Mouse (Mus musculus) hindbrain, embryonic 10.5 days (tissue): ENCODE data around the gene Pard3b. TPM values are rescaled to one million over a fixed set of nuclear protein-coding genes. Genes with fewer than 3 reads are reported as not detected.
A peak's percentile ranks its signal among the peaks of the same experiment; 100 is the strongest.

Experiments used
- DNase-seq: peaks from one replicate; pipeline ENCODE4 v3.0.0-alpha.2; 2017; ENCODE audit warnings: low spot score
- H3K27ac ChIP-seq: fragments of 300-500 bp; sonication (generic); 2 replicates; pipeline ENCODE4 v1.5.1; 2016; ENCODE audit warnings: mild to moderate bottlenecking, moderate library complexity
- H3K27me3 ChIP-seq: fragments of 300-500 bp; sonication (generic); 2 replicates; pipeline ENCODE4 v1.6.1; 2016; ENCODE audit warnings: mild to moderate bottlenecking; ENCODE audit not compliant: poor library complexity, insufficient read depth, severe bottlenecking
- H3K36me3 ChIP-seq: fragments of 300-500 bp; sonication (generic); 2 replicates; pipeline ENCODE4 v1.6.1; 2016; ENCODE audit warnings: mild to moderate bottlenecking, moderate library complexity
- H3K4me1 ChIP-seq: fragments of 300-500 bp; sonication (generic); replicated peaks from 2 replicates; pipeline ENCODE4 v1.6.1; 2016; ENCODE audit warnings: mild to moderate bottlenecking
- H3K4me3 ChIP-seq: fragments of 300-500 bp; sonication (generic); 2 replicates; pipeline ENCODE4 v1.5.1; 2016; ENCODE audit warnings: mild to moderate bottlenecking, moderate library complexity
- H3K9me3 ChIP-seq: fragments of 300-500 bp; sonication (generic); 2 replicates; pipeline ENCODE4 v1.6.1; 2016; ENCODE audit warnings: mild to moderate bottlenecking, moderate library complexity
- WGBS: fragments of 180-500 bp; shearing (Covaris S2); methylation state at CpG from one replicate; pipeline ENCODE4 v1.1.7; 2016; 5-methylcytosine and 5-hydroxymethylcytosine counted together
- polyA plus RNA-seq: library from polyadenylated mRNA; unstranded; fragments of >200 nt; fragmentation: Nextera tagmentation; extraction: Ambion mirVana; gene quantifications from 2 replicates; pipeline ENCODE4 v1.2.1, GENCODE M21; 2016

Gene Pard3b
- polyA plus RNA-seq, 1 experiment from 2014 or later, result 12.7 TPM

DNA sequence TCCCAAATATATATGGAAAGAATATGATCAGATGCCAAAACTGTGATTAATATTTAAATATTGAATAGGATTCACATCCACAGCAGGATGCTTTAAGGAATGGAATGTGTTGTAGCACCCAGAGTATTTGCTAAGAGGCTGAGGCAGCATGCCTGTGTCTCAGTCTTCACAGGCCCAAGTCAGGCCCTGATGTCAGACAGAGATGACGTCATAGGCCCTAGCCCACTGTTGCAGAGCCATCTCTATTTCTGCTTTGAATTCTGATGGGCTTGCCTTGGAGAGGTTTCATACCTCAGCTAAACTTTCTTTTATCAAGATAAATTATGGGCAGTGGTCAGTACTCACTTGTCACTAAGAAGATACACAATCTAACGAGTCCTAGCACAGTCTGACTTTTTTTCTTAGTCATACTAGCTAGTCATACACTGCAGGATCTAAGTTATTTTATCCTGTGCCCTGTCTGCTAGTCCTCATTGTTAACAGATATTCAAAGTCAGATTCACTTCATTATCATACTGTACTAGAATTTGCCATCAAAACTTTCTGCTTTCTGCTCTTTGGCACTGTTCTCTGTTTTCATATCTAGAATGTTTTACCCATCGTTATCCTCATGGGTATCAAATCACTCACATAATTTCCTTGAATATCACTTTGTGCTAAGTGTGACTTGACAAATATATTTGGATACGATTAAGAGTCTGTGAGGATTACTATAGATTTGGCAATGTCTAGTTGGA is 264.8 kb downstream of the Pard3b start:
- H3K36me3 ChIP-seq, result no peaks in the 10 kb centered on the region
- 81% methylated on average over 4 of the region's 4 CpGs for WGBS
- H3K27ac ChIP-seq, result no peak overlapping the region
- DNase-seq, result no peak
- H3K4me1 ChIP-seq, result peaks cover 6% of the 10 kb centered on the region
- no peaks in the 10 kb centered on the region for H3K9me3 ChIP-seq
- H3K4me3 ChIP-seq, result no peak overlapping the region
- no peaks in the 10 kb centered on the region for H3K27me3 ChIP-seq

DNA sequence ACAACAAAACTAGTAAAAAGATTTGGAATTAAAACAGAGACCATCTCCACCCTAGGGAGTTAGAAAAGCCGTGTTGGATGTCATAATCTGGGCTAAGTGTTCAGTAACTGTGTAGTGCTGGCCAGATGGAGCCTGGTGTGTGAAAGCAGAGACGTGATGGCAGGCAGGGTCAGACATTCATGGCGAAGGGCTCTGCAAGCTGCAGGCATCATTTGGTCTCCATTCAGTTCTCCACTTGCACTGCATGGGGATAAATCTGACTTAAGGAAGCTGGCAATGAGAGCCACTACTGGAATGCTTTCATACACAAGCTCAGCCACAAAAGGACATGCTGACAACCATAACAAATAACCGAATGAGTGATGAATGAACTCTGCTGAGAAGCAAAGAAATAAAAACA is 265.4 kb downstream of the Pard3b start:
- H3K4me3 ChIP-seq, result no peak overlapping the region
- WGBS, result 65% methylated on average over 4 of the region's 4 CpGs
- no peak overlapping the region for H3K27ac ChIP-seq
- no peaks in the 10 kb centered on the region for H3K27me3 ChIP-seq
- H3K4me1 ChIP-seq, result peaks cover 6% of the 10 kb centered on the region
- H3K9me3 ChIP-seq, result no peaks in the 10 kb centered on the region
- H3K36me3 ChIP-seq, result no peaks in the 10 kb centered on the region
- DNase-seq, result no peak

- 0 out of 2 replicates have a peak, but pooled peaks cover 8% of the 10 kb centered on the region for H3K4me1 ChIP-seq
- H3K27ac ChIP-seq, result 0 out of 2 replicates have a peak overlapping the region, but pooled peaks have one; percentile 45
- peak; percentile 12 for DNase-seq
- H3K9me3 ChIP-seq, result no peaks in the 10 kb centered on the region
- 74% methylated on average over 2 of the region's 2 CpGs for WGBS
- no peaks in the 10 kb centered on the region for H3K27me3 ChIP-seq
- no peaks in the 10 kb centered on the region for H3K36me3 ChIP-seq
- no peak overlapping the region for H3K4me3 ChIP-seq
Measured at GRCm38 (mm10) chr1:61912931-61913330, 274.3 kb downstream of the Pard3b start.

GRCm38 (mm10) chr1:61924958-61925357 is 286.3 kb downstream of the Pard3b start:
- Histone ChIP-seq H3K27me3 (no peaks in the 10 kb centered on the region), H3K36me3 (no peaks in the 10 kb centered on the region), H3K27ac (no peak overlapping the region), H3K4me1 (peaks cover 29% of the 10 kb centered on the region), H3K9me3 (no peaks in the 10 kb centered on the region), H3K4me3 (no peak overlapping the region)
- whole genome bisulfite sequencing, result 22% methylated on average over 2 of the region's 2 CpGs
- DNase-seq, result no peak

DNA sequence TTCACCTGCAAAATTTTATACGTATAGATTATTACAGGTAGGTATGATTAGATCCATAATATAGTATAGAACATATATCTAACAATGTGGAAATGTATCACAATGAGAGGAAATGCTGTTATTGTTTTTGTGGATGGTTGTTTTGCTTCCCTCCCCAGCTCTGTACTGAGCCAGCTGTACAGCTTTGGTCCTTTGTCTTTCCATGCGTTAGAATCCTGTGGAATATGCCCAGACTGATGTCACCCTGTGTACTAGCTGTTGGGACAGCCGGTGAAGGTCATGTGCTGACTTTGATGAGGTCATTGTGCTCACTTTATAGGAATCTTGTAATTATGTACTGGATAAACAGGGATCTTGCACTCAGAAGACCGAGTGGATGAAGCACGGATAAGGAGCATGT is 286.9 kb downstream of the Pard3b start:
- peak overlapping the region; percentile 69 for H3K27ac ChIP-seq
- H3K27me3 ChIP-seq, result no peaks in the 10 kb centered on the region
- no peak for DNase-seq
- WGBS, result 66% methylated on average over 5 of the region's 5 CpGs
- H3K4me3 ChIP-seq, result no peak overlapping the region
- H3K4me1 ChIP-seq, result peaks cover 29% of the 10 kb centered on the region
- no peaks in the 10 kb centered on the region for H3K9me3 ChIP-seq
- H3K36me3 ChIP-seq, result no peaks in the 10 kb centered on the region

- 54% methylated on average over 7 of the region's 7 CpGs for WGBS
- H3K27ac ChIP-seq, result no peak overlapping the region
- no peak for DNase-seq
Measured at GRCm38 (mm10) chr1:61928131-61928761, 289.6 kb downstream of the Pard3b start.

DNA sequence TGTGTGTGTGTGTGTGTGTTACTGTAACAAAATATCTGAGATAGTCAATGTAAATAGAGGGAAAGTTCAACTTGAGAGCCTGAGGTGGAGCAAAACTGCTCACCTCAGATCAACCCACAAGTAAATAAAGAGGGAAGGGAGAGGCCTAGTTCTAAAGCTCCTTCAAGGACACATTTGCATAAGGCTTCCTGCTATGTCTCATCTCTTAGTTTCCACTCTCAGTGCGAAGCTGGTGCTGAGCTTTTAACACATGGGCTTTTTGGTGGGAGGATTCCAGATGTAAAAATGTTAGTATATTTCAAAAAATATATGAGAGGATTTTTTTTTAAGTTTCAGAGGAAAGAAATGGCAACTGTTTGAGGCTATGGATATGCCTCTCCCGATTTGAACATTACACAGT is 294.9 kb downstream of the Pard3b start:
- no peaks in the 10 kb centered on the region for H3K9me3 ChIP-seq
- no peaks in the 10 kb centered on the region for H3K36me3 ChIP-seq
- DNase-seq, result no peak
- WGBS, result 79% methylated on average over 2 of the region's 2 CpGs
- no peaks in the 10 kb centered on the region for H3K4me1 ChIP-seq
- H3K27ac ChIP-seq, result no peak overlapping the region
- no peak overlapping the region for H3K4me3 ChIP-seq
- H3K27me3 ChIP-seq, result no peaks in the 10 kb centered on the region

More at GRCm38 (mm10) chr1:61928131-61928761, 289.6 kb downstream of the Pard3b start:
- peaks cover 29% of the 10 kb centered on the region for H3K4me1 ChIP-seq
- H3K36me3 ChIP-seq, result no peaks in the 10 kb centered on the region
- no peaks in the 10 kb centered on the region for H3K27me3 ChIP-seq
- H3K9me3 ChIP-seq, result no peaks in the 10 kb centered on the region
- H3K4me3 ChIP-seq, result no peak overlapping the region

DNA sequence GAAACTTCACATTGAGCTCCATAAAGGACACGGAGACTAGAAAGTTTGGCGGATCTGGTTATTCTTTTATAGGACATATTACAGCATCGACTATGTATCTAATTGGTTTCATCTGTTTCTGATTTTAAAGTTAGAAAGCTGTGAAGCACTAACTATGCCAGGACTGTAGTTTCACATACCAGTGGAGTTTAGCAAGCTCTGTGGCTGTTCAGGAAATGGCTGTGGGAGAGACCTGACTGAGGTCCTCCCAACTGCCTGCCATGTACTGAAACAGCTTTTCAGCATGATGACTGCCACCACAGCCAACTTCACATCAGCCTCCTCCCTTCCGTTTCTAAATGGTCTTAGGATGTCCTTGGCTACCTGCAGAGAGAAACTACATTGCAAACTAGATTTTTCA is 296.1 kb downstream of the Pard3b start:
- DNase-seq, result no peak
- H3K4me1 ChIP-seq, result no peaks in the 10 kb centered on the region
- no peaks in the 10 kb centered on the region for H3K9me3 ChIP-seq
- no peaks in the 10 kb centered on the region for H3K27me3 ChIP-seq
- 88% methylated on average over 4 of the region's 4 CpGs for WGBS
- no peak overlapping the region for H3K27ac ChIP-seq
- H3K4me3 ChIP-seq, result no peak overlapping the region
- H3K36me3 ChIP-seq, result no peaks in the 10 kb centered on the region

GRCm38 (mm10) chr1:61939882-61940281 is 301.3 kb downstream of the Pard3b start:
- DNase-seq, result no peak
- no peaks in the 10 kb centered on the region for H3K27me3 ChIP-seq
- H3K27ac ChIP-seq, result no peak overlapping the region
- 91% methylated on average over 10 of the region's 10 CpGs for WGBS
- H3K4me3 ChIP-seq, result no peak overlapping the region
- H3K9me3 ChIP-seq, result peaks cover 6% of the 10 kb centered on the region; the same call in 1 of the 2 replicates
- H3K4me1 ChIP-seq, result no peaks in the 10 kb centered on the region
- H3K36me3 ChIP-seq, result no peaks in the 10 kb centered on the region

GRCm38 (mm10) chr1:61961533-61961932 is 322.9 kb downstream of the Pard3b start:
- no peaks in the 10 kb centered on the region for H3K27me3 ChIP-seq
- H3K9me3 ChIP-seq, result no peaks in the 10 kb centered on the region
- H3K4me1 ChIP-seq, result 0 out of 2 replicates have a peak, but pooled peaks cover 5% of the 10 kb centered on the region
- 89% methylated on average over 9 of the region's 9 CpGs for WGBS
- H3K4me3 ChIP-seq, result no peak overlapping the region
- H3K27ac ChIP-seq, result no peak overlapping the region
- DNase-seq, result no peak
- no peaks in the 10 kb centered on the region for H3K36me3 ChIP-seq

GRCm38 (mm10) chr1:61962571-61962970 is 323.9 kb downstream of the Pard3b start:
- no peak for DNase-seq
- H3K27me3 ChIP-seq, result no peaks in the 10 kb centered on the region
- H3K9me3 ChIP-seq, result no peaks in the 10 kb centered on the region
- no peak overlapping the region for H3K27ac ChIP-seq
- no peak overlapping the region for H3K4me3 ChIP-seq
- H3K4me1 ChIP-seq, result 0 out of 2 replicates have a peak, but pooled peaks cover 5% of the 10 kb centered on the region
- no peaks in the 10 kb centered on the region for H3K36me3 ChIP-seq
- WGBS, result 84% methylated on average over 4 of the region's 4 CpGs

GRCm38 (mm10) chr1:61967124-61967523 is 328.5 kb downstream of the Pard3b start:
- Histone ChIP-seq H3K4me1 (no peaks in the 10 kb centered on the region), H3K9me3 (no peaks in the 10 kb centered on the region), H3K27me3 (no peaks in the 10 kb centered on the region), H3K27ac (no peak overlapping the region), H3K36me3 (no peaks in the 10 kb centered on the region), H3K4me3 (no peak overlapping the region)
- WGBS, result 73% methylated on average over 3 of the region's 3 CpGs
- DNase-seq, result no peak

DNA sequence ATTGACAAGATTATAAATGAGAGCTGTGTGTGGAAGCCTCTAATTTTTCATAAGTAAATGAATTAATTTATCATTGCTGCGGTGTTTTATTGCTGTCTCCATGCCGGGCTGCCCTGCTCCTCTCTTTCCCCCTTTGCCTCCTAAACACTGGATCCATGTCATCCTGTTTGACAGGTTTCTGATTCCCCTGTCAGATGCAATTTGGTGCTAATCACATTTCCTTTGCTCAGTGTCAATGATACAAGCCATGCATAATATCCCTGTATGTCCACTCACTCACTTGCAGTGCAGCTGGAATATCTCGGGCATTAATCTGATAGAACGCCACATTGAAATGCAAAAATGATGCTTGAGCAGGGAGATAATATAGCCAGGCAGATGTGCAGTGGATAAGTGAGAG is 329.2 kb downstream of the Pard3b start:
- H3K27me3 ChIP-seq, result no peaks in the 10 kb centered on the region
- H3K36me3 ChIP-seq, result no peaks in the 10 kb centered on the region
- H3K27ac ChIP-seq, result no peak overlapping the region
- no peak for DNase-seq
- no peaks in the 10 kb centered on the region for H3K9me3 ChIP-seq
- H3K4me1 ChIP-seq, result no peaks in the 10 kb centered on the region
- H3K4me3 ChIP-seq, result no peak overlapping the region
- WGBS, result 84% methylated on average over 4 of the region's 4 CpGs
